ENCODE assay signal across 25 mouse cellular contexts in the genomic region with DNA sequence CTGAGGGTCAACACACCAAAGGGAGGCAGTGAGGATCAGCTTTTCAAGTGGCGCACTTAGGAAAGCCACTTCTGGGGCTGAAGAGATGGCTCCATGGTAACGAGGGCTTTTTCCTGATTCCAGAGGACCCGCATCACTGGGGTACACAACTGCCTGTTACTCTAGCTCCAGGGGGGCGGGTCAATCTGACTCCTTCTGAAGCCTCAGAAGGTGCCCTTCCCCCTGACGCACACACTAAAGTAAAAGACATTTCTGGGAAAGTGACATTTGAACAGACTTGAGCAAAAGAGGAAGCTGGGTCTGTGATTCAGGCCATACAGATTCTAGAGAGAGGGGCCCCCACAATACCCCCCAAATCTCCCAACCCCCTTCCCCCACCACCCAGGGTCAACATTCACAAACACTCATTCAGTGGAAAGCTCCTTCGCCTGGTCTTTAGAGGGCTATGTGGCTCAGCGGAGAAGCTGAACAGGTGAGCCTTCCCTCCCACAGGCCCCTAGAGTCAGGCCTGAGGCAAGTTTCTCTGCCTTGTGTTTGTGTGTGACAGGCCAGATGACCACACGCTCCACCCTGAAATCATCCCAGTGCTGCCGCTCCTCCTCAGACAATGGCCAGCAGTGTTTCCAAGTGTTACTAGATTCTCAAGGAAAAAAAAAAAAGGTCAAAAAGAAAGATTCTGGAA. TPM values are rescaled to one million over a fixed set of nuclear protein-coding genes. Genes with fewer than 3 reads are reported as not detected.
DNase-seq lines count a peak whose midpoint lies in the region; ATAC-seq and TF ChIP-seq lines count a peak whose summit lies in the region.
"Had no signal": no experiment of that assay in that cellular context is flagged by ENCODE, and none has a peak within 500 bp of the region (broad histone marks: within the 10 kb centered on the region; RNA-seq: fewer than 3 reads in every experiment).

No protein-coding gene starts in this region.

- peak; percentile 30; the same call in 1 of the 2 replicates for ATAC-seq in common myeloid progenitor, adult 5-6 weeks (replicated peaks; ENCODE audit: low read depth, poor library complexity, severe bottlenecking)
- ATAC-seq in monocyte, adult 5-6 weeks (replicated peaks; ENCODE audit: insufficient number of reproducible peaks, low FRiP score, low TSS enrichment, poor library complexity, severe bottlenecking), result peak; percentile 55
- ATAC-seq: midbrain, embryonic 13.5 days; Patski had no signal

- WGBS in lung, adult 2 months, result 64% methylated on average over 9 of the region's 9 CpGs
- 70% methylated on average over 9 of the region's 9 CpGs for WGBS in forebrain, embryonic 10.5 days

- DNase-seq in lung, adult 18-20 months, result peak; percentile 38 to 63
- DNase-seq in lung, adult 2 months, result no peak
- DNase-seq in lung, postnatal 10 days, result peak; percentile 63
- no peak for DNase-seq in adrenal gland, postnatal 25 days
- DNase-seq in forebrain, embryonic 10.5 days (ENCODE audit: extremely low spot score, low spot score), result no peak
- DNase-seq in cerebellum, adult 11-12 months, result no peak
- DNase-seq: adrenal gland, adult 8-10 months; cerebellum, adult 11 months; cerebellum, postnatal 36 days; kidney, adult 18-20 months; kidney, postnatal 10 days; left cerebral cortex, postnatal 4 days; liver; right cerebral cortex, postnatal 25 days had no signal

- no peak overlapping the region for H3K4me3 ChIP-seq in lung, adult 2 months (replicated peaks; ENCODE audit: extremely low read depth, low read depth, low read length)
- no peak overlapping the region for H3K4me3 ChIP-seq in forebrain, embryonic 10.5 days
- H3K4me3 ChIP-seq: embryonic facial prominence, embryonic 10.5 days; forebrain, embryonic 12.5 days; heart, embryonic 15.5 days; hindbrain, embryonic 10.5 days; midbrain, embryonic 13.5 days; myocyte had no signal

- TF ChIP-seq CTCF in lung, adult 2 months (IDR thresholded peaks at IDR 0.05; ENCODE audit: insufficient read depth, low read length), result no peak

- TF ChIP-seq POLR2A in lung, adult 2 months (IDR thresholded peaks at IDR 0.05; ENCODE audit: borderline replicate concordance, extremely low read depth, low read depth, low read length), result no peak

- no peaks in the 10 kb centered on the region for H3K9me3 ChIP-seq in forebrain, embryonic 10.5 days
- H3K9me3 ChIP-seq: embryonic facial prominence, embryonic 10.5 days; forebrain, embryonic 12.5 days; heart, embryonic 15.5 days; hindbrain, embryonic 10.5 days; midbrain, embryonic 13.5 days had no signal

- H3K27me3 ChIP-seq in forebrain, embryonic 10.5 days (ENCODE audit: poor library complexity, severe bottlenecking), result peaks cover 18% of the 10 kb centered on the region
- H3K27me3 ChIP-seq: heart, embryonic 15.5 days; Patski had no signal

- H3K27ac ChIP-seq in forebrain, embryonic 10.5 days, result no peak overlapping the region
- H3K27ac ChIP-seq: embryonic facial prominence, embryonic 10.5 days; forebrain, embryonic 12.5 days; heart, embryonic 15.5 days; midbrain, embryonic 13.5 days; stomach, postnatal 0 days had no signal

- peaks cover 5% of the 10 kb centered on the region; the same call in 1 of the 2 replicates for H3K4me1 ChIP-seq in lung, adult 2 months (ENCODE audit: control insufficient read depth, insufficient read depth, low read length)
- peaks cover 11% of the 10 kb centered on the region for H3K4me1 ChIP-seq in forebrain, embryonic 10.5 days

- H3K36me3 ChIP-seq in forebrain, embryonic 10.5 days (replicated peaks), result no peaks in the 10 kb centered on the region
- H3K36me3 ChIP-seq: embryonic facial prominence, embryonic 10.5 days; forebrain, embryonic 12.5 days; heart, embryonic 15.5 days; hindbrain, embryonic 10.5 days; midbrain, embryonic 13.5 days had no signal

RNA-seq across cellular contexts. Expression of gene Cd83, which starts 7.1 kb away (rescaled TPM):
- 6.9 and 7.5 TPM in 2 replicates for polyA plus RNA-seq in lung, adult 2 months (2012; rRNA removed)
- total RNA-seq in common myeloid progenitor, adult 5-6 weeks (2017), result 0.68 TPM in 1 of 2 replicates, not detected in the other
- total RNA-seq in monocyte, adult 5-6 weeks (2017), result 165 to 355 TPM (median 352 TPM) in 3 replicates
- total RNA-seq in adrenal gland, postnatal 25 days (2021), result 1.9 and 2.9 TPM in 2 replicates
- polyA plus RNA-seq in forebrain, embryonic 10.5 days (2016; fragmentation: Nextera tagmentation; extraction: Ambion mirVana), result 3.5 and 3.8 TPM in 2 replicates
- polyA plus RNA-seq: C2C12, myocyte, Patski had no signal

Comparison
In these comparisons a context has a peak if more than half of its experiments do, and no peak if none do; other contexts are left out.
1. DNase-seq: peak in lung, adult 18-20 months (2 of 2) and lung, postnatal 10 days (single experiment); none in lung, adult 2 months (single experiment), adrenal gland, postnatal 25 days (single experiment), forebrain, embryonic 10.5 days (single experiment) and cerebellum, adult 11-12 months (single experiment).
2. RNA of gene Cd83, which starts 7.1 kb away (total RNA-seq): 165 to 355 TPM in monocyte, adult 5-6 weeks; 1.9 to 2.9 TPM in adrenal gland, postnatal 25 days and 0.68 TPM in common myeloid progenitor, adult 5-6 weeks; every median in the first group is over 10 times any median in the second.